Mouse (Mus musculus): ENCODE measurements around the gene Mettl3. TPM values are rescaled to one million over a fixed set of nuclear protein-coding genes. Genes with fewer than 3 reads are reported as not detected.
"Not testable (repeated sequence)": the region's sequence is repeated elsewhere in the genome, so short reads cannot be mapped to it uniquely, and the experiment has no call there.

The Mettl3 gene
- polyA plus RNA-seq, 1 experiment from 2014 or later: 55.4 TPM

DNA sequence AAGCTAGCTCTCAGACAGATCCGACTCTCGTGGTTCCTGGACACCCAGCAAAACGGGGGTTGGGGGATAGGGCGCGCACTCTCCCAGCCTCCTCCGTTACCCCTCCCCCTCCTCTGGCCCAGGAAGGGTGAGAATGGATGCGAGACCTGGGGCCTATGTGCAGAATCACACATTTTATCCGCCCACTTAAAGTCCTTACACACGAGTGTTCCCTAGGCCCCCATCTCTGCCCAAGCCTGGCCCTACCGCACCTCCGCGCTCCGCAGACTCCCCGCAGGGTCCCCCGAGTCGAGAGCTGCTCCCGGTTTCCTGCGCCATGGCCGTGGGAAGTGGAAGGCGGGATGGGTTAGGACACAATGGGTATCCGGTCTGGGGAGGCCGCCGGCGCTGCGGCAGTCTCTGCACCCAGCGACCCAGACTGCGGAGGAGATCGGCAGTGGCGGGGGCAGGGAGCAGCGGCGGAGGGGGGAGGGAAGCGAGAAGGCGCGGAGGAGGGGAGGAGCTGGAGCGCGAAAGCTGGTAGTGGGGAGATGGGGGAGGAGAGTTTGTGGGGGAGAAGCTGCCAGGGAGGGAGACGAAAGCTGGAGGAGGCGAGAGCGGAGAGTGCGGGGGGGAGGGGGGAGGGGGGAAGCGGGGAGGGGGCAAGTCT, 11.0 kb upstream of the Mettl3 start:
- peaks cover 44% of the 10 kb centered on the region for H3K36me3 ChIP-seq (replicated peaks)
- H3K4me3 ChIP-seq: peak overlapping the region; percentile 87
- H3K4me1 ChIP-seq: peaks cover 61% of the 10 kb centered on the region
- peak overlapping the region; percentile 99 for H3K27ac ChIP-seq (replicated peaks)
- peak; percentile 90 for DNase-seq (ENCODE audit: low spot score)
- H3K27me3 ChIP-seq (replicated peaks; ENCODE audit: low read depth, poor library complexity, severe bottlenecking): no peaks in the 10 kb centered on the region
- H3K9me3 ChIP-seq: peaks cover 16% of the 10 kb centered on the region
- under 1% methylated on average over 38 of the region's 41 CpGs for WGBS

GRCm38 (mm10) chr14:52315283-52315780, 10.4 kb upstream of the Mettl3 start:
- H3K4me3 ChIP-seq: peak overlapping the region; percentile 87
- H3K27ac ChIP-seq (replicated peaks): peak overlapping the region; percentile 99
- DNase-seq (ENCODE audit: low spot score): no peak
- peaks cover 50% of the 10 kb centered on the region for H3K36me3 ChIP-seq (replicated peaks)
- no peaks in the 10 kb centered on the region for H3K27me3 ChIP-seq (replicated peaks; ENCODE audit: low read depth, poor library complexity, severe bottlenecking)
- H3K9me3 ChIP-seq: peaks cover 19% of the 10 kb centered on the region
- WGBS: 6% methylated on average over 17 of the region's 17 CpGs
- H3K4me1 ChIP-seq: peaks cover 61% of the 10 kb centered on the region

DNA sequence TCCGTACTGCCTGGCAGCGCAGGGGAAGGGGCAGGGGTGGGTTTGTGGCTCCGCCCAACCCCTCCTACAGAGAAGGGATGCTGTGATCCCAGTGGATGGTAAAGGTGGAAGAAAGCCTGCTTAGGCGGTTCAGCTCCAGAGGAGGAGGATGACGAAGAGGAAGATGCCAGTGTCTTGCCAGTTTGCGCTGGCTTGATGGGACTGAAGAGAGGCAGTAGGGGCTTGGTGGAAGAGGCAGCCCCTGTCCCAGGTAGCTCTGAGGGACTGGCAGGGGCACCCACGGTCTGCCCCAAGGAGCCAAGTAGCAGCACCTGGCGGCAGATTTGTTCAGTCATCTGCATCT, 9.9 kb upstream of the Mettl3 start:
- Histone ChIP-seq H3K27me3 (replicated peaks; ENCODE audit: low read depth, poor library complexity, severe bottlenecking) (no peaks in the 10 kb centered on the region), H3K4me1 (peaks cover 61% of the 10 kb centered on the region), H3K27ac (replicated peaks) (peak overlapping the region; percentile 99), H3K9me3 (peaks cover 19% of the 10 kb centered on the region), H3K4me3 (peak overlapping the region; percentile 87), H3K36me3 (replicated peaks) (peaks cover 55% of the 10 kb centered on the region)
- peak; percentile 11 for DNase-seq (ENCODE audit: low spot score)
- 47% methylated on average over 8 of the region's 8 CpGs for WGBS

GRCm38 (mm10) chr14:52313931-52314807, 9.2 kb upstream of the Mettl3 start:
- DNase-seq (ENCODE audit: low spot score): no peak
- Histone ChIP-seq H3K9me3 (peaks cover 19% of the 10 kb centered on the region), H3K4me1 (peaks cover 58% of the 10 kb centered on the region), H3K27me3 (replicated peaks; ENCODE audit: low read depth, poor library complexity, severe bottlenecking) (no peaks in the 10 kb centered on the region), H3K36me3 (replicated peaks) (peaks cover 62% of the 10 kb centered on the region), H3K27ac (replicated peaks) (peak overlapping the region; percentile 99; the same call in 1 of the 2 replicates), H3K4me3 (peak overlapping the region; percentile 87)
- 87% methylated on average over 26 of the region's 26 CpGs for WGBS

DNA sequence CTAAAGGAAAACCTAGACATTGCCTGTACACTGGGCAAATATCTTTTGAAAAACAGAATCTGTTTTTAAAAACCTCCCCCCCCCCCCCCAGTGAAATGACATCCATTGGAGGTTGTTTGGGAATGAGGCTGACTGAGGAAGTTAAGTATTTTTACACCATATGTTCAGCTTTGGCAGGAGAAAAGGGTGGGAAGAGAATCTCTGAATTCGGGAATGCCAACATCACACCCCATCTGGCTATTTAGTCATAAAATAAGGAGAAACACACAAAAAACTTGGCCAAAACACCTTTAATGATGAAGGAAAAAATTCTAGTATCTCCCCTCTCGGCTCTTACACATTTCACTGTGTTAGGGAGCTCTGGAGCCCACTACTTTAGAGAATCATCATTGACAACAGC, 6.0 kb upstream of the Mettl3 start:
- Histone ChIP-seq H3K27me3 (replicated peaks; ENCODE audit: low read depth, poor library complexity, severe bottlenecking) (no peaks in the 10 kb centered on the region), H3K4me1 (peaks cover 45% of the 10 kb centered on the region), H3K36me3 (replicated peaks) (peaks cover 72% of the 10 kb centered on the region), H3K4me3 (peak overlapping the region; percentile 87; the same call in 1 of the 2 replicates), H3K9me3 (peaks cover 19% of the 10 kb centered on the region), H3K27ac (replicated peaks) (no peak overlapping the region)
- DNase-seq (ENCODE audit: low spot score): no peak
- WGBS: 91% methylated on average over 2 of the region's 2 CpGs

- H3K9me3 ChIP-seq: peaks cover 19% of the 10 kb centered on the region
- WGBS: 91% methylated on average over 6 of the region's 6 CpGs
- peaks cover 43% of the 10 kb centered on the region for H3K4me1 ChIP-seq
- DNase-seq (ENCODE audit: low spot score); H3K27me3 ChIP-seq (replicated peaks; ENCODE audit: low read depth, poor library complexity, severe bottlenecking); H3K27ac ChIP-seq (replicated peaks); H3K4me3 ChIP-seq: not testable (repeated sequence)
- H3K36me3 ChIP-seq (replicated peaks): peaks cover 72% of the 10 kb centered on the region
Measured at GRCm38 (mm10) chr14:52310343-52310742, 5.4 kb upstream of the Mettl3 start.

DNA sequence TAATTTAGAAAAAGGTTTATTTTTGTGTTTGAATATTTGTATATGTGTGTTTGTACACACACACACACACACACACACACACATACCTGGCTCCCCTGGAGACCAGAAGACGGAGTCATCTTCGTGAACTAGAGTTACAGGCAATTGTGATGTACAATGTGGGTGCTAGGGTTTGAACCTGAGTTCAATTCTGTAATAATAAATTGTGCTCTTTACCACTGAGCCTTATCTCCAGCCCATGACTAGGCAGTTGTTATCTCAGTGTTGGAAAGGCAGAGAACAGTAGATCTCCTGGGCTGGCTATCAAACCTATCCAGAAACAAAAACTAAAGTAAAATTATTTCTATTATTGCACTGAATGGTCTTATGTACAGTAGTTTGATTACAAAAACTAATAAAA, 1.2 kb upstream of the Mettl3 start:
- H3K4me3 ChIP-seq: no peak overlapping the region
- H3K9me3 ChIP-seq: 0 out of 2 replicates have a peak, but pooled peaks cover 3% of the 10 kb centered on the region
- DNase-seq (ENCODE audit: low spot score): no peak
- no peak overlapping the region for H3K27ac ChIP-seq (replicated peaks)
- peaks cover 30% of the 10 kb centered on the region for H3K36me3 ChIP-seq (replicated peaks)
- 96% methylated on average over 2 of the region's 2 CpGs for WGBS
- H3K27me3 ChIP-seq (replicated peaks; ENCODE audit: low read depth, poor library complexity, severe bottlenecking): no peaks in the 10 kb centered on the region
- H3K4me1 ChIP-seq: peaks cover 6% of the 10 kb centered on the region

- 90% methylated on average over 3 of the region's 3 CpGs for WGBS
- 0 out of 2 replicates have a peak overlapping the region, but pooled peaks have one; percentile 77 for H3K4me3 ChIP-seq
Measured at GRCm38 (mm10) chr14:52303517-52303916, 1.4 kb downstream of the Mettl3 start.

GRCm38 (mm10) chr14:52295558-52296264, 9.2 kb downstream of the Mettl3 start:
- Histone ChIP-seq H3K4me1 (no peaks in the 10 kb centered on the region), H3K9me3 (no peaks in the 10 kb centered on the region), H3K27ac (replicated peaks) (no peak overlapping the region), H3K27me3 (replicated peaks; ENCODE audit: low read depth, poor library complexity, severe bottlenecking) (no peaks in the 10 kb centered on the region), H3K4me3 (no peak overlapping the region), H3K36me3 (replicated peaks) (peaks cover 99% of the 10 kb centered on the region)
- no peak for DNase-seq (ENCODE audit: low spot score)
- 77% methylated on average over 6 of the region's 6 CpGs for WGBS

More at GRCm38 (mm10) chr14:52303517-52303916, 1.4 kb downstream of the Mettl3 start:
- not testable (repeated sequence) for H3K27me3 ChIP-seq (replicated peaks; ENCODE audit: low read depth, poor library complexity, severe bottlenecking); H3K4me1 ChIP-seq; DNase-seq (ENCODE audit: low spot score); H3K27ac ChIP-seq (replicated peaks); H3K9me3 ChIP-seq
- H3K36me3 ChIP-seq (replicated peaks): peaks cover 24% of the 10 kb centered on the region

- Histone ChIP-seq H3K27me3 (replicated peaks; ENCODE audit: low read depth, poor library complexity, severe bottlenecking) (no peaks in the 10 kb centered on the region), H3K4me1 (peaks cover 8% of the 10 kb centered on the region), H3K4me3 (no peak overlapping the region), H3K27ac (replicated peaks) (no peak overlapping the region), H3K9me3 (no peaks in the 10 kb centered on the region), H3K36me3 (replicated peaks) (peaks cover 53% of the 10 kb centered on the region)
- no peak for DNase-seq (ENCODE audit: low spot score)
- WGBS: 92% methylated on average over 3 of the region's 3 CpGs
Measured at GRCm38 (mm10) chr14:52284191-52284590, 20.7 kb downstream of the Mettl3 start.

- WGBS: 93% methylated on average over 5 of the region's 5 CpGs
- Histone ChIP-seq H3K36me3 (replicated peaks) (peaks cover 47% of the 10 kb centered on the region), H3K27ac (replicated peaks) (no peak overlapping the region), H3K27me3 (replicated peaks; ENCODE audit: low read depth, poor library complexity, severe bottlenecking) (no peaks in the 10 kb centered on the region), H3K4me3 (no peak overlapping the region), H3K4me1 (peaks cover 9% of the 10 kb centered on the region), H3K9me3 (no peaks in the 10 kb centered on the region)
- DNase-seq (ENCODE audit: low spot score): no peak
Measured at GRCm38 (mm10) chr14:52283629-52284028, 21.3 kb downstream of the Mettl3 start.

GRCm38 (mm10) chr14:52279747-52280120, 25.2 kb downstream of the Mettl3 start:
- H3K36me3 ChIP-seq (replicated peaks): peaks cover 21% of the 10 kb centered on the region
- H3K4me3 ChIP-seq: peak overlapping the region; percentile 75
- no peak for DNase-seq (ENCODE audit: low spot score)
- peaks cover 17% of the 10 kb centered on the region for H3K4me1 ChIP-seq
- H3K27me3 ChIP-seq (replicated peaks; ENCODE audit: low read depth, poor library complexity, severe bottlenecking): no peaks in the 10 kb centered on the region
- under 1% methylated on average over 21 of the region's 21 CpGs for WGBS
- H3K27ac ChIP-seq (replicated peaks): peak overlapping the region; percentile 87
- no peaks in the 10 kb centered on the region for H3K9me3 ChIP-seq
